Mouse (Mus musculus) c-Kit-positive CD71-negative TER-119-negative erythroid progenitor cells, embryonic 14.5 days (primary cell): ENCODE measurements at regions not wholly inside any gene's neighbourhood (a gene's known extent, or its start where the extent isn't known, plus 50 kb on each side); places are given as distances from the start of the nearest gene placed in this dataset.

Source experiments
- DNase-seq: peaks from one replicate; pipeline ENCODE4 v3.0.0-alpha.2; 2013; ENCODE audit warnings: low read depth

GRCm38 (mm10) chr2:30698758-30699535 is 104.1 kb downstream of the Cstad start:
- no peak for DNase-seq

GRCm38 (mm10) chr2:30697851-30698250 is 103.0 kb downstream of the Cstad start:
- DNase-seq: no peak

- no peak for DNase-seq
Observed at GRCm38 (mm10) chr2:30695771-30696456, 101.1 kb downstream of the Cstad start.

GRCm38 (mm10) chr2:30695041-30695440 is 100.2 kb downstream of the Cstad start:
- DNase-seq: no peak

GRCm38 (mm10) chr2:30693206-30694035 is 98.6 kb downstream of the Cstad start:
- no peak for DNase-seq

GRCm38 (mm10) chr2:30692561-30693205 is 97.8 kb downstream of the Cstad start:
- no peak for DNase-seq

GRCm38 (mm10) chr2:30691857-30692560 is 97.2 kb downstream of the Cstad start:
- no peak for DNase-seq

- no peak for DNase-seq
Observed at GRCm38 (mm10) chr2:30690925-30691856, 96.4 kb downstream of the Cstad start.

GRCm38 (mm10) chr2:30690307-30690706 is 95.5 kb downstream of the Cstad start:
- no peak for DNase-seq

- no peak for DNase-seq
Observed at GRCm38 (mm10) chr2:30688402-30688801, 93.6 kb downstream of the Cstad start.

GRCm38 (mm10) chr2:30687121-30687551 is 92.3 kb downstream of the Cstad start:
- DNase-seq: no peak

- no peak for DNase-seq
Observed at GRCm38 (mm10) chr2:30686359-30686758, 91.5 kb downstream of the Cstad start.

GRCm38 (mm10) chr2:30685137-30685860 is 90.5 kb downstream of the Cstad start:
- DNase-seq: no peak

- no peak for DNase-seq
Observed at GRCm38 (mm10) chr2:30684461-30684860, 89.6 kb downstream of the Cstad start.

- DNase-seq: no peak
Observed at GRCm38 (mm10) chr2:30682146-30682825, 87.4 kb downstream of the Cstad start.

- no peak for DNase-seq
Observed at GRCm38 (mm10) chr2:30681642-30682041, 86.8 kb downstream of the Cstad start.

GRCm38 (mm10) chr2:30679041-30679440 is 84.2 kb downstream of the Cstad start:
- no peak for DNase-seq

GRCm38 (mm10) chr2:30677498-30677897 is 82.7 kb downstream of the Cstad start:
- DNase-seq: no peak
